17 mouse cellular contexts compared by ENCODE assay signal in the genomic region with DNA sequence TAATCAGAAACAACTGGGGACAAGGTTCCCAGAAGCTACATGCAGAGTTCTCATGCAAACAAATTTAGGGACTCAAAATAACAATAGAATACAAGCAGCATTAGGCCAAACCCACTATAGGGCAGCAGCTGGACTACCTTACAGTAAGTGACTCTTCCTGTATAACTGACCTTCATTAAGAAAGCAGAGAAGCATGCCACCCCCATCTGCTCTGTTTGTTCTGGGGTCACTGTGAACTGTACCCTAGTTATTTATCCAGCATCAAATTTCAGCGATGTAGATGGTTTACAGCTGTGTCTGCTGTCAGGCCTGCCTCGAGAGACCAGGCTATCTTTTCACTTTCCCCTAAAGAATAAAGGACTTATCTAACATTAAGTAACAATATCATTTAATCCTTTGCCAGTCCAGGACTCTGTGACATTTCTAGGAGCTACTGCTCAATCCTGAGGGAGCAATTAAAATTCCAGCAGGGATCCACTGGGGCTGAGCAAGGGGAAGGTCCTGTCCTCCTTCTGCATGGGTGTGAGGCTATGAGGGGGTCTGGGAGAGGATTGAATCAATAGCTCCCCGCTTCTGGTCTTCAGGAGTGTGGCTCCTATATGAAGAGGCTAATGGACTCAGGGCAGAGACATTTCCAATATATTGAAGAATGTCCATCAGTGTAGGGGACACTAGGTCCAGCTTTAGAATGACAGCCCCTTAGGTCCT. TPM values are rescaled to one million over a fixed set of nuclear protein-coding genes. Genes with fewer than 3 reads are reported as not detected.
"Had no signal": no experiment of that assay in that cellular context is flagged by ENCODE, and none has a peak within 500 bp of the region (broad histone marks: within the 10 kb centered on the region; RNA-seq: fewer than 3 reads in every experiment).

No protein-coding gene starts in this region.

- H3K4me2 ChIP-seq: intestine, embryonic 15.5 days; limb, embryonic 13.5 days; liver, embryonic 12.5 days; liver, embryonic 15.5 days; midbrain, embryonic 13.5 days had no signal

- H3K4me3 ChIP-seq: intestine, embryonic 15.5 days; layer of hippocampus, adult 2 months; limb, embryonic 10.5 days; limb, embryonic 13.5 days; liver, embryonic 12.5 days; liver, embryonic 15.5 days; midbrain, embryonic 13.5 days had no signal

- ATAC-seq: intestine, embryonic 15.5 days; liver, embryonic 12.5 days; lung, postnatal 0 days; midbrain, embryonic 13.5 days; midbrain, embryonic 16.5 days had no signal

- H3K9ac ChIP-seq: intestine, embryonic 15.5 days; limb, embryonic 13.5 days; liver, embryonic 12.5 days; liver, embryonic 15.5 days; midbrain, embryonic 13.5 days had no signal

- H3K9me3 ChIP-seq: intestine, embryonic 15.5 days; limb, embryonic 10.5 days; limb, embryonic 13.5 days; liver, embryonic 12.5 days; liver, embryonic 15.5 days; midbrain, embryonic 13.5 days had no signal

- DNase-seq: layer of hippocampus, adult 9-11 months; liver; lung, adult 18-20 months; thymus, postnatal 25 days had no signal

- H3K27me3 ChIP-seq: intestine, embryonic 15.5 days; limb, embryonic 13.5 days; liver, embryonic 12.5 days; liver, embryonic 15.5 days; midbrain, embryonic 13.5 days had no signal

- H3K4me1 ChIP-seq: intestine, embryonic 15.5 days; limb, embryonic 13.5 days; liver, embryonic 12.5 days; liver, embryonic 15.5 days; midbrain, embryonic 13.5 days had no signal

- H3K36me3 ChIP-seq: intestine, embryonic 15.5 days; limb, embryonic 10.5 days; limb, embryonic 13.5 days; liver, embryonic 12.5 days; liver, embryonic 15.5 days; midbrain, embryonic 13.5 days had no signal

- H3K27ac ChIP-seq: intestine, embryonic 15.5 days; layer of hippocampus, adult 2 months; limb, embryonic 10.5 days; limb, embryonic 13.5 days; liver, embryonic 12.5 days; liver, embryonic 15.5 days; macrophage; midbrain, embryonic 13.5 days had no signal

RNA-seq across cellular contexts. Expression of a gene that starts 38.5 kb away (rescaled TPM):
- polyA plus RNA-seq: intestine, embryonic 15.5 days; limb, embryonic 10.5 days; limb, embryonic 13.5 days; liver, embryonic 12.5 days; liver, embryonic 15.5 days; lung, postnatal 0 days; macrophage; small intestine, adult 2 months; spleen, adult 2 months; thymus, postnatal 0 days had no signal
